Mouse (Mus musculus) lung, postnatal 0 days (tissue): ENCODE measurements at regions not wholly inside any gene's neighbourhood (a gene's known extent, or its start where the extent isn't known, plus 50 kb on each side); places are given as distances from the start of the nearest gene placed in this dataset.
"Not testable (repeated sequence)": the region's sequence is repeated elsewhere in the genome, so short reads cannot be mapped to it uniquely, and the experiment has no call there.

Experiments used
- ATAC-seq: fragments of 200-750 bp; cut with Nextera tagmentation; 2 replicates; pipeline ENCODE4 v1.8.0; 2017; ENCODE audit warnings: moderate library complexity
- DNase-seq: peaks from one replicate; pipeline ENCODE4 v3.0.0-alpha.2; 2016; ENCODE audit warnings: low spot score
- H3K27ac ChIP-seq: fragments of 300-500 bp; sonication (generic); 2 replicates; pipeline ENCODE4 v1.5.1; 2014; ENCODE audit warnings: antibody characterized with exemption, mild to moderate bottlenecking, low read length, mixed read lengths
- H3K27me3 ChIP-seq: fragments of 300-500 bp; sonication (generic); replicated peaks from 2 replicates; pipeline ENCODE4 v1.6.1; 2014; ENCODE audit warnings: low read length, mixed read lengths; ENCODE audit not compliant: insufficient read depth
- H3K36me3 ChIP-seq: fragments of 300-500 bp; sonication (generic); 2 replicates; pipeline ENCODE4 v1.6.1; 2014; ENCODE audit warnings: low read length, mixed read lengths; ENCODE audit not compliant: insufficient read depth
- H3K4me1 ChIP-seq: fragments of 300-500 bp; sonication (generic); 2 replicates; pipeline ENCODE4 v1.6.1; 2014; ENCODE audit warnings: antibody characterized with exemption, low read depth, low read length, mixed read lengths; ENCODE audit not compliant: insufficient read depth
- H3K4me2 ChIP-seq: fragments of 300-500 bp; sonication (generic); replicated peaks from 2 replicates; pipeline ENCODE4 v1.6.1; 2014; ENCODE audit warnings: low read depth, mild to moderate bottlenecking, low read length, moderate library complexity, mixed read lengths
- H3K4me3 ChIP-seq: fragments of 300-500 bp; sonication (generic); 2 replicates; pipeline ENCODE4 v1.5.1; 2014; ENCODE audit warnings: low read depth, low read length
- H3K9ac ChIP-seq: fragments of 300-500 bp; sonication (generic); replicated peaks from 2 replicates; pipeline ENCODE4 v1.6.1; 2014; ENCODE audit warnings: low read depth, mild to moderate bottlenecking
- H3K9me3 ChIP-seq: fragments of 300-500 bp; sonication (generic); 2 replicates; pipeline ENCODE4 v1.6.1; 2016; ENCODE audit warnings: low read length, mixed read lengths
- WGBS: fragments of 180-500 bp; shearing (Covaris S2); extraction: QIAGEN DNeasy Blood & Tissue Kit; methylation state at CpG from one replicate; pipeline ENCODE4 v1.1.7; 2014; 5-methylcytosine and 5-hydroxymethylcytosine counted together

- H3K27ac ChIP-seq, ATAC-seq, H3K9ac ChIP-seq, H3K27me3 ChIP-seq, H3K4me1 ChIP-seq, H3K4me2 ChIP-seq, H3K4me3 ChIP-seq, DNase-seq, H3K9me3 ChIP-seq, H3K36me3 ChIP-seq: not testable (repeated sequence)
- 97% methylated on average over 2 of the region's 3 CpGs for whole genome bisulfite sequencing
Observed at GRCm38 (mm10) chr8:20285523-20285922, 77.5 kb downstream of the Gm15319 start.

- not testable (repeated sequence) for H3K27ac ChIP-seq, H3K27me3 ChIP-seq, DNase-seq, H3K4me3 ChIP-seq, H3K36me3 ChIP-seq, H3K9ac ChIP-seq, H3K4me1 ChIP-seq, H3K4me2 ChIP-seq, H3K9me3 ChIP-seq, ATAC-seq
- 82% methylated on average over 3 of the region's 6 CpGs for WGBS
Observed at GRCm38 (mm10) chr8:20284856-20285255, 78.2 kb downstream of the Gm15319 start.

- not testable (repeated sequence) for H3K27me3 ChIP-seq, H3K27ac ChIP-seq, H3K4me2 ChIP-seq, H3K9ac ChIP-seq, H3K36me3 ChIP-seq, H3K4me1 ChIP-seq, DNase-seq, H3K4me3 ChIP-seq, H3K9me3 ChIP-seq, ATAC-seq
- 71% methylated on average over 1 of the region's 3 CpGs for WGBS
Observed at GRCm38 (mm10) chr8:20283141-20283540, 79.9 kb downstream of the Gm15319 start.

GRCm38 (mm10) chr8:20281201-20281887 lies 81.7 kb downstream of the Gm15319 start:
- not testable (repeated sequence) for H3K27me3 ChIP-seq, H3K9ac ChIP-seq, H3K4me1 ChIP-seq, DNase-seq, H3K9me3 ChIP-seq, H3K36me3 ChIP-seq, H3K4me2 ChIP-seq, H3K4me3 ChIP-seq, ATAC-seq, H3K27ac ChIP-seq
- 95% methylated on average over 14 of the region's 14 CpGs for WGBS

- DNase-seq, H3K4me1 ChIP-seq, H3K36me3 ChIP-seq, H3K4me3 ChIP-seq, H3K9me3 ChIP-seq, H3K27ac ChIP-seq, H3K4me2 ChIP-seq, ATAC-seq, H3K9ac ChIP-seq, H3K27me3 ChIP-seq: not testable (repeated sequence)
- 86% methylated on average over 1 of the region's 1 CpGs for WGBS
Observed at GRCm38 (mm10) chr8:20277701-20278100, 85.3 kb downstream of the Gm15319 start.

- WGBS: 86% methylated on average over 1 of the region's 1 CpGs
- H3K27me3 ChIP-seq, H3K4me1 ChIP-seq, H3K9ac ChIP-seq, DNase-seq, H3K27ac ChIP-seq, H3K4me2 ChIP-seq, H3K4me3 ChIP-seq, H3K9me3 ChIP-seq, H3K36me3 ChIP-seq, ATAC-seq: not testable (repeated sequence)
Observed at GRCm38 (mm10) chr8:20276661-20277060, 86.3 kb downstream of the Gm15319 start.

- H3K9me3 ChIP-seq, ATAC-seq, H3K4me1 ChIP-seq, H3K27ac ChIP-seq, DNase-seq, H3K4me3 ChIP-seq, H3K9ac ChIP-seq, H3K36me3 ChIP-seq, H3K27me3 ChIP-seq, H3K4me2 ChIP-seq: not testable (repeated sequence)
- WGBS: 73% methylated on average over 4 of the region's 5 CpGs
Observed at GRCm38 (mm10) chr8:20273844-20274243, 89.2 kb downstream of the Gm15319 start.

- H3K36me3 ChIP-seq, H3K9ac ChIP-seq, DNase-seq, ATAC-seq, H3K27me3 ChIP-seq, H3K4me1 ChIP-seq, H3K4me3 ChIP-seq, H3K4me2 ChIP-seq, H3K9me3 ChIP-seq, H3K27ac ChIP-seq: not testable (repeated sequence)
- WGBS: 89% methylated on average over 11 of the region's 14 CpGs
Observed at GRCm38 (mm10) chr8:20267520-20268127, 95.4 kb downstream of the Gm15319 start.

- not testable (repeated sequence) for ATAC-seq, H3K27me3 ChIP-seq, DNase-seq, H3K27ac ChIP-seq, H3K36me3 ChIP-seq, H3K4me2 ChIP-seq, H3K4me1 ChIP-seq, H3K9ac ChIP-seq, H3K4me3 ChIP-seq, H3K9me3 ChIP-seq
- WGBS: 82% methylated on average over 3 of the region's 3 CpGs
Observed at GRCm38 (mm10) chr8:20266776-20267175, 96.2 kb downstream of the Gm15319 start.

- H3K27me3 ChIP-seq, H3K9me3 ChIP-seq, H3K9ac ChIP-seq, ATAC-seq, H3K4me2 ChIP-seq, H3K4me3 ChIP-seq, H3K36me3 ChIP-seq, H3K27ac ChIP-seq, H3K4me1 ChIP-seq: not testable (repeated sequence)
- peak; percentile 7 for DNase-seq
- WGBS: 56% methylated on average over 1 of the region's 1 CpGs
Observed at GRCm38 (mm10) chr8:20264612-20265011, 98.4 kb downstream of the Gm15319 start.
